ENCODE assay signal across 19 mouse cellular contexts in genomic region chr14:55793946-55794345, GRCm38 (mm10). TPM values are rescaled to one million over a fixed set of nuclear protein-coding genes. Genes with fewer than 3 reads are reported as not detected.
DNase-seq lines count a peak whose midpoint lies in the region; ATAC-seq and TF ChIP-seq lines count a peak whose summit lies in the region.
"Had no signal": no experiment of that assay in that cellular context is flagged by ENCODE, and none has a peak within 500 bp of the region (broad histone marks: within the 10 kb centered on the region; RNA-seq: fewer than 3 reads in every experiment).

No protein-coding gene starts in this region.

- no peaks in the 10 kb centered on the region; the same call in 1 of the 2 replicates for H3K4me1 ChIP-seq in heart, embryonic 10.5 days
- peaks cover 9% of the 10 kb centered on the region; the same call in 1 of the 2 replicates for H3K4me1 ChIP-seq in lung, embryonic 16.5 days (replicated peaks; ENCODE audit: control insufficient read depth, insufficient read depth, low read length)
- H3K4me1 ChIP-seq in lung, adult 2 months (ENCODE audit: control insufficient read depth, insufficient read depth, low read length), result no peaks in the 10 kb centered on the region
- peaks cover 23% of the 10 kb centered on the region for H3K4me1 ChIP-seq in bone marrow macrophage, adult 2 months (ENCODE audit: control insufficient read depth, insufficient read depth, low read length)

- no peak for TF ChIP-seq CTCF in lung, adult 2 months (IDR thresholded peaks at IDR 0.05; ENCODE audit: insufficient read depth, low read length)
- TF ChIP-seq CTCF in bone marrow macrophage, adult 2 months (IDR thresholded peaks at IDR 0.05; ENCODE audit: low read depth, low read length), result no peak

- no peak overlapping the region for H3K4me3 ChIP-seq in heart, embryonic 10.5 days
- no peak overlapping the region for H3K4me3 ChIP-seq in lung, embryonic 16.5 days (ENCODE audit: low read length)
- H3K4me3 ChIP-seq in lung, adult 2 months (replicated peaks; ENCODE audit: extremely low read depth, low read depth, low read length), result no peak overlapping the region
- no peak overlapping the region for H3K4me3 ChIP-seq in bone marrow macrophage, adult 2 months (ENCODE audit: insufficient read depth, low read length)
- H3K4me3 ChIP-seq: erythroblast, embryonic 14.5 days; layer of hippocampus, adult 2 months; left cerebral cortex, adult 2 months; megakaryocyte, embryonic 14.5 days had no signal

- ATAC-seq in lung, embryonic 16.5 days (ENCODE audit: low read depth), result peak; percentile 65
- ATAC-seq: hindbrain, postnatal 0 days had no signal

- no peak overlapping the region for H3K4me2 ChIP-seq in lung, embryonic 16.5 days (ENCODE audit: low read depth, low read length)

- DNase-seq in heart, adult 11 months, result peak; percentile 91
- no peak for DNase-seq in heart, embryonic 10.5 days (ENCODE audit: low spot score)
- DNase-seq in lung, adult 2 months, result no peak
- peak; percentile 85 for DNase-seq in 3T3-L1 (ENCODE audit: low read depth, low spot score)
- DNase-seq in layer of hippocampus, postnatal 14 days (ENCODE audit: low spot score in 2 of 2), result no peak
- DNase-seq: adrenal gland, postnatal 25 days; cerebellum, adult 9-10 months; heart, postnatal 36 days; thymus, adult 2 months had no signal

- no peaks in the 10 kb centered on the region for H3K36me3 ChIP-seq in heart, embryonic 10.5 days
- H3K36me3 ChIP-seq in lung, embryonic 16.5 days (ENCODE audit: control insufficient read depth, insufficient read depth, low read length), result no peaks in the 10 kb centered on the region
- H3K36me3 ChIP-seq: G1E had no signal

- no peak overlapping the region for H3K27ac ChIP-seq in heart, embryonic 10.5 days
- no peak overlapping the region for H3K27ac ChIP-seq in lung, embryonic 16.5 days (ENCODE audit: low read length)
- peak overlapping the region; percentile 31; the same call in 1 of the 2 replicates for H3K27ac ChIP-seq in bone marrow macrophage, adult 2 months (ENCODE audit: insufficient read depth, low read depth, low read length)
- H3K27ac ChIP-seq: hindbrain, postnatal 0 days; layer of hippocampus, adult 2 months; left cerebral cortex, adult 2 months; liver, embryonic 14.5 days had no signal

- no peak for TF ChIP-seq POLR2A in lung, adult 2 months (IDR thresholded peaks at IDR 0.05; ENCODE audit: borderline replicate concordance, extremely low read depth, low read depth, low read length)
- no peak for TF ChIP-seq POLR2A in bone marrow macrophage, adult 2 months (IDR thresholded peaks at IDR 0.05; ENCODE audit: borderline replicate concordance, low read depth, low read length)

- no peak overlapping the region for H3K9ac ChIP-seq in lung, embryonic 16.5 days (ENCODE audit: low read length)
- H3K9ac ChIP-seq: liver, embryonic 14.5 days had no signal

- no peaks in the 10 kb centered on the region for H3K9me3 ChIP-seq in heart, embryonic 10.5 days
- H3K9me3 ChIP-seq in lung, embryonic 16.5 days (ENCODE audit: control insufficient read depth, low read length), result no peaks in the 10 kb centered on the region
- H3K9me3 ChIP-seq: G1E; megakaryocyte, embryonic 14.5 days had no signal

- WGBS in heart, embryonic 10.5 days, result 59% methylated on average over 2 of the region's 2 CpGs
- WGBS in lung, embryonic 16.5 days, result 60% methylated on average over 2 of the region's 2 CpGs
- 61% methylated on average over 2 of the region's 2 CpGs for WGBS in lung, adult 2 months

- peaks cover 16% of the 10 kb centered on the region for H3K27me3 ChIP-seq in heart, embryonic 10.5 days (ENCODE audit: insufficient read depth, poor library complexity, severe bottlenecking)
- no peaks in the 10 kb centered on the region for H3K27me3 ChIP-seq in lung, embryonic 16.5 days (ENCODE audit: control insufficient read depth, insufficient read depth, low read depth, low read length)
- H3K27me3 ChIP-seq: megakaryocyte, embryonic 14.5 days had no signal

RNA-seq across cellular contexts. Expression of gene Ripk3, which starts 5.3 kb away (rescaled TPM):
- polyA plus RNA-seq in heart, embryonic 10.5 days (2016; fragmentation: Nextera tagmentation; extraction: Ambion mirVana), result 20.0 and 32.0 TPM in 2 replicates
- 38.9 and 40.8 TPM in 2 replicates for polyA plus RNA-seq in lung, embryonic 16.5 days (2015; fragmentation: Nextera tagmentation; extraction: Ambion mirVana)
- polyA plus RNA-seq in lung, adult 2 months (2012; rRNA removed), result 7.5 and 10.0 TPM in 2 replicates
- 28.4 and 31.8 TPM in 2 replicates for polyA plus RNA-seq in bone marrow macrophage, adult 2 months (2012; ENCODE audit: insufficient read depth, insufficient read length, missing spikeins)
- under 1 TPM; 0.37 to 0.43 TPM for total RNA-seq in layer of hippocampus, postnatal 14 days (2021)

RNA-seq across cellular contexts. Expression of gene Adcy4, which starts 10.1 kb away (rescaled TPM):
- polyA plus RNA-seq in heart, embryonic 10.5 days (2016; fragmentation: Nextera tagmentation; extraction: Ambion mirVana), result 14.5 and 18.1 TPM in 2 replicates
- polyA plus RNA-seq in lung, embryonic 16.5 days (2015; fragmentation: Nextera tagmentation; extraction: Ambion mirVana), result 20.0 and 20.8 TPM in 2 replicates
- 157 and 169 TPM in 2 replicates for polyA plus RNA-seq in lung, adult 2 months (2012; rRNA removed)
- polyA plus RNA-seq in bone marrow macrophage, adult 2 months (2012; ENCODE audit: insufficient read depth, insufficient read length, missing spikeins), result not detected in 2 replicates
- 1 to 10 TPM; 3.9 to 4.2 TPM for total RNA-seq in layer of hippocampus, postnatal 14 days (2021)

RNA-seq across cellular contexts. Expression of gene Ltb4r1, which starts 28.2 kb away (rescaled TPM):
- polyA plus RNA-seq in heart, embryonic 10.5 days (2016; fragmentation: Nextera tagmentation; extraction: Ambion mirVana), result 0.53 and 0.79 TPM in 2 replicates
- polyA plus RNA-seq in lung, embryonic 16.5 days (2015; fragmentation: Nextera tagmentation; extraction: Ambion mirVana), result 2.6 and 3.5 TPM in 2 replicates
- polyA plus RNA-seq in lung, adult 2 months (2012; rRNA removed), result 6.5 and 7.1 TPM in 2 replicates
- 1.5 and 1.7 TPM in 2 replicates for polyA plus RNA-seq in bone marrow macrophage, adult 2 months (2012; ENCODE audit: insufficient read depth, insufficient read length, missing spikeins)
- under 1 TPM; 0.46 to 0.55 TPM for total RNA-seq in layer of hippocampus, postnatal 14 days (2021)
- total RNA-seq: adrenal gland, postnatal 25 days; layer of hippocampus, adult 2 months had no signal
- polyA plus RNA-seq: kidney, embryonic 14.5 days had no signal

RNA-seq across cellular contexts. Expression of gene Nfatc4, which starts 29.0 kb away (rescaled TPM):
- 15.4 and 35.8 TPM in 2 replicates for polyA plus RNA-seq in heart, embryonic 10.5 days (2016; fragmentation: Nextera tagmentation; extraction: Ambion mirVana)
- polyA plus RNA-seq in lung, embryonic 16.5 days (2015; fragmentation: Nextera tagmentation; extraction: Ambion mirVana), result 48.2 and 48.5 TPM in 2 replicates
- polyA plus RNA-seq in lung, adult 2 months (2012; rRNA removed), result 26.4 and 27.3 TPM in 2 replicates
- 0.36 and 0.99 TPM in 2 replicates for polyA plus RNA-seq in bone marrow macrophage, adult 2 months (2012; ENCODE audit: insufficient read depth, insufficient read length, missing spikeins)
- 1 to 10 TPM; 3.5 to 4.0 TPM for total RNA-seq in layer of hippocampus, postnatal 14 days (2021)
- polyA plus RNA-seq: erythroblast, embryonic 14.5 days; G1E had no signal

RNA-seq across cellular contexts. Expression of gene Ltb4r2, which starts 32.7 kb away (rescaled TPM):
- polyA plus RNA-seq in heart, embryonic 10.5 days (2016; fragmentation: Nextera tagmentation; extraction: Ambion mirVana), result 0.44 and 1.1 TPM in 2 replicates
- polyA plus RNA-seq in lung, embryonic 16.5 days (2015; fragmentation: Nextera tagmentation; extraction: Ambion mirVana), result 0.20 and 0.23 TPM in 2 replicates
- polyA plus RNA-seq in lung, adult 2 months (2012; rRNA removed), result 1.1 and 2.6 TPM in 2 replicates
- polyA plus RNA-seq in bone marrow macrophage, adult 2 months (2012; ENCODE audit: insufficient read depth, insufficient read length, missing spikeins), result 0.15 and 0.25 TPM in 2 replicates
- total RNA-seq in layer of hippocampus, postnatal 14 days (2021), result under 1 TPM; 0.30 to 0.38 TPM
- polyA plus RNA-seq: erythroblast, embryonic 14.5 days; G1E had no signal

Comparison
In these comparisons a context has a peak if more than half of its experiments do, and no peak if none do; other contexts are left out.
1. DNase-seq: peak in heart, adult 11 months (single experiment) and 3T3-L1 (single experiment); none in heart, embryonic 10.5 days (single experiment), lung, adult 2 months (single experiment) and layer of hippocampus, postnatal 14 days (0 of 2).
2. RNA of gene Adcy4, which starts 10.1 kb away (polyA plus RNA-seq): 157 to 169 TPM in lung, adult 2 months, 20.0 to 20.8 TPM in lung, embryonic 16.5 days and 14.5 to 18.1 TPM in heart, embryonic 10.5 days; not detected in bone marrow macrophage, adult 2 months; every median in the first group is over 10 times any median in the second.